Mouse (Mus musculus): ENCODE data around the gene Polr3b.

Gene Polr3b

GRCm38 (mm10) chr10:84665713-84666260, 43.7 kb downstream of the Polr3b start:
- ATAC-seq (ENCODE audit: low TSS enrichment), result no peak

GRCm38 (mm10) chr10:84675653-84676052, 53.6 kb downstream of the Polr3b start:
- ATAC-seq (ENCODE audit: low TSS enrichment), result no peak

- ATAC-seq (ENCODE audit: low TSS enrichment), result no peak
These were observed 54.4 kb downstream of the Polr3b start for GRCm38 (mm10) chr10:84676511-84676910.

- ATAC-seq (ENCODE audit: low TSS enrichment), result no peak
These were observed 55.8 kb downstream of the Polr3b start for GRCm38 (mm10) chr10:84677871-84678270.

GRCm38 (mm10) chr10:84678441-84678840, 56.3 kb downstream of the Polr3b start:
- no peak for ATAC-seq (ENCODE audit: low TSS enrichment)

- ATAC-seq (ENCODE audit: low TSS enrichment), result no peak
These were observed 63.5 kb downstream of the Polr3b start for GRCm38 (mm10) chr10:84685444-84686121.

- 0 out of 2 replicates have a peak, but pooled peaks have one; percentile 23 for ATAC-seq (ENCODE audit: low TSS enrichment)
These were observed 64.0 kb downstream of the Polr3b start for GRCm38 (mm10) chr10:84686122-84686497.

GRCm38 (mm10) chr10:84686705-84687104, 64.6 kb downstream of the Polr3b start:
- ATAC-seq (ENCODE audit: low TSS enrichment), result peak; percentile 34; the same call in 1 of the 2 replicates

GRCm38 (mm10) chr10:84687736-84688135, 65.6 kb downstream of the Polr3b start:
- ATAC-seq (ENCODE audit: low TSS enrichment), result no peak

- no peak for ATAC-seq (ENCODE audit: low TSS enrichment)
These were observed 67.8 kb downstream of the Polr3b start for GRCm38 (mm10) chr10:84689846-84690245.

GRCm38 (mm10) chr10:84690818-84691217, 68.7 kb downstream of the Polr3b start:
- no peak for ATAC-seq (ENCODE audit: low TSS enrichment)

GRCm38 (mm10) chr10:84691692-84692091, 69.6 kb downstream of the Polr3b start:
- ATAC-seq (ENCODE audit: low TSS enrichment), result no peak

- ATAC-seq (ENCODE audit: low TSS enrichment), result no peak
These were observed 71.9 kb downstream of the Polr3b start for GRCm38 (mm10) chr10:84693841-84694638.

- no peak for ATAC-seq (ENCODE audit: low TSS enrichment)
These were observed 78.3 kb downstream of the Polr3b start for GRCm38 (mm10) chr10:84700236-84700987.

- peak; percentile 50; the same call in 1 of the 2 replicates for ATAC-seq (ENCODE audit: low TSS enrichment)
These were observed 79.0 kb downstream of the Polr3b start for GRCm38 (mm10) chr10:84701110-84701509.

GRCm38 (mm10) chr10:84702115-84702514, 80.0 kb downstream of the Polr3b start:
- peak; percentile 69; the same call in 1 of the 2 replicates for ATAC-seq (ENCODE audit: low TSS enrichment)

- ATAC-seq (ENCODE audit: low TSS enrichment), result no peak
These were observed 82.5 kb downstream of the Polr3b start for GRCm38 (mm10) chr10:84704594-84704993.

- no peak for ATAC-seq (ENCODE audit: low TSS enrichment)
These were observed 83.1 kb downstream of the Polr3b start for GRCm38 (mm10) chr10:84705234-84705633.

- ATAC-seq (ENCODE audit: low TSS enrichment), result no peak
These were observed 84.5 kb downstream of the Polr3b start for GRCm38 (mm10) chr10:84706543-84706942.

GRCm38 (mm10) chr10:84707226-84707625, 85.1 kb downstream of the Polr3b start:
- no peak for ATAC-seq (ENCODE audit: low TSS enrichment)

GRCm38 (mm10) chr10:84707752-84708530, 85.8 kb downstream of the Polr3b start:
- ATAC-seq (ENCODE audit: low TSS enrichment), result no peak
